Comparison of ENCODE assay signal across 36 mouse cellular contexts in the genomic region with DNA sequence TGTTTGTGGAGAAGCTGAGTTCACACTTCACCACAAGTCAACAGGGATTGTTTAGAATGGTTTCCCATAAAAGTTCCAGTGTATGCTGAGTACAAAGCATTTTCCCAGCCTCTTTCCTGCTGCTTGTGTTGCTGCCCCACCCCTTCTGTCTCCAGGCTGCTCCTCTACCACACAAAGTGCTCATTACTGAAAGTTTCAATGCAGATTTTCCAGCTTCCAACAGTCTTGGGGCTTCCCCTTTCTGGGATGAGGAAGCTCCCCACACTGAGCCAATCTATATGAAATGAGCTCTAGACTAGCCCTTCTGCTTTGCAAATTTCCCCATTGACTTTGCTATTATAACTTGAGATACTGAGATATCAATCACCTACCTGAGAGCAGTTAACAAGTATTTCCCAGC. TPM values are rescaled to one million over a fixed set of nuclear protein-coding genes. Genes with fewer than 3 reads are reported as not detected.
DNase-seq lines count a peak whose midpoint lies in the region; ATAC-seq and TF ChIP-seq lines count a peak whose summit lies in the region.
"Had no signal": no experiment of that assay in that cellular context is flagged by ENCODE, and none has a peak within 500 bp of the region (broad histone marks: within the 10 kb centered on the region; RNA-seq: fewer than 3 reads in every experiment).

No protein-coding gene starts in this region.

- no peak for TF ChIP-seq EP300 in lung, postnatal 0 days (IDR thresholded peaks at IDR 0.05)

- no peak overlapping the region for H3K9ac ChIP-seq in limb, embryonic 14.5 days (ENCODE audit: low read depth, low read length, severe bottlenecking)
- H3K9ac ChIP-seq in forebrain, embryonic 13.5 days: no peak overlapping the region
- H3K9ac ChIP-seq in lung, postnatal 0 days (replicated peaks; ENCODE audit: low read depth): no peak overlapping the region
- H3K9ac ChIP-seq: embryonic facial prominence, embryonic 13.5 days; forebrain, postnatal 0 days; hindbrain, embryonic 12.5 days; hindbrain, embryonic 15.5 days had no signal

- no peak overlapping the region for H3K4me2 ChIP-seq in limb, embryonic 14.5 days (replicated peaks; ENCODE audit: low read depth, low read length, severe bottlenecking)
- no peak overlapping the region for H3K4me2 ChIP-seq in forebrain, embryonic 13.5 days
- no peak overlapping the region for H3K4me2 ChIP-seq in lung, postnatal 0 days (replicated peaks; ENCODE audit: low read depth, low read length)
- H3K4me2 ChIP-seq: embryonic facial prominence, embryonic 13.5 days; heart, embryonic 11.5 days; hindbrain, embryonic 12.5 days; hindbrain, embryonic 15.5 days had no signal

- no peak for TF ChIP-seq CTCF in bone marrow macrophage, adult 2 months (IDR thresholded peaks at IDR 0.05; ENCODE audit: low read depth, low read length)
- TF ChIP-seq CTCF in lung, postnatal 0 days (IDR thresholded peaks at IDR 0.05): no peak

- H3K27me3 ChIP-seq in limb, embryonic 14.5 days (ENCODE audit: control insufficient read depth, insufficient read depth, low read length): no peaks in the 10 kb centered on the region
- H3K27me3 ChIP-seq in limb, embryonic 10.5 days (ENCODE audit: low read depth, poor library complexity, severe bottlenecking): no peaks in the 10 kb centered on the region
- no peaks in the 10 kb centered on the region for H3K27me3 ChIP-seq in forebrain, embryonic 13.5 days
- H3K27me3 ChIP-seq in lung, postnatal 0 days (replicated peaks; ENCODE audit: insufficient read depth, low read length): no peaks in the 10 kb centered on the region
- H3K27me3 ChIP-seq: embryonic facial prominence, embryonic 13.5 days; hindbrain, embryonic 12.5 days; hindbrain, embryonic 15.5 days had no signal

- DNase-seq in limb, embryonic 14.5 days (ENCODE audit: low spot score): no peak
- DNase-seq in limb, embryonic 10.5 days (ENCODE audit: low spot score): no peak
- no peak for DNase-seq in gastrocnemius, postnatal 25 days
- no peak for DNase-seq in lung, postnatal 0 days (ENCODE audit: low spot score)
- DNase-seq: adrenal gland, adult 2 months; adrenal gland, postnatal 14 days; B cell, adult 2 months; cerebellum, adult 11-12 months; cerebellum, adult 8-10 months; cerebellum, postnatal 25 days; embryo, embryonic 11 days; forebrain, postnatal 0 days; gastrocnemius, postnatal 36 days; heart, adult 11 months had no signal

- no peak overlapping the region for H3K27ac ChIP-seq in limb, embryonic 14.5 days (replicated peaks; ENCODE audit: low read depth, low read length)
- no peak overlapping the region for H3K27ac ChIP-seq in limb, embryonic 10.5 days
- peak overlapping the region; percentile 92 for H3K27ac ChIP-seq in bone marrow macrophage, adult 2 months (ENCODE audit: insufficient read depth, low read depth, low read length)
- H3K27ac ChIP-seq in macrophage: peak overlapping the region; percentile 62
- no peak overlapping the region for H3K27ac ChIP-seq in forebrain, embryonic 13.5 days
- H3K27ac ChIP-seq in lung, postnatal 0 days (ENCODE audit: low read length): no peak overlapping the region
- H3K27ac ChIP-seq: embryonic facial prominence, embryonic 10.5 days; embryonic facial prominence, embryonic 13.5 days; forebrain, embryonic 10.5 days; hindbrain, embryonic 12.5 days; hindbrain, embryonic 15.5 days had no signal

- H3K79me2 ChIP-seq in macrophage (ENCODE audit: inconsistent target): no peaks in the 10 kb centered on the region

- ATAC-seq in limb, embryonic 14.5 days (ENCODE audit: low FRiP score, low read depth): 0 out of 2 replicates have a peak, but pooled peaks have one; percentile 6
- peak; percentile 66 for ATAC-seq in monocyte, adult 5-6 weeks (replicated peaks; ENCODE audit: insufficient number of reproducible peaks, low FRiP score, low TSS enrichment, poor library complexity, severe bottlenecking)
- ATAC-seq in forebrain, embryonic 13.5 days: no peak
- no peak for ATAC-seq in lung, postnatal 0 days
- ATAC-seq: forebrain, embryonic 14.5 days; forebrain, postnatal 0 days had no signal

- H3K9me3 ChIP-seq in limb, embryonic 14.5 days (ENCODE audit: control insufficient read depth, low read length): no peaks in the 10 kb centered on the region
- H3K9me3 ChIP-seq in limb, embryonic 10.5 days (replicated peaks): no peaks in the 10 kb centered on the region
- no peaks in the 10 kb centered on the region for H3K9me3 ChIP-seq in forebrain, embryonic 13.5 days (replicated peaks)
- no peaks in the 10 kb centered on the region for H3K9me3 ChIP-seq in lung, postnatal 0 days (ENCODE audit: low read length)
- H3K9me3 ChIP-seq: embryonic facial prominence, embryonic 10.5 days; embryonic facial prominence, embryonic 13.5 days; forebrain, embryonic 10.5 days; hindbrain, embryonic 12.5 days; hindbrain, embryonic 15.5 days had no signal

- H3K36me3 ChIP-seq in limb, embryonic 14.5 days (ENCODE audit: control insufficient read depth, insufficient read depth, low read length): no peaks in the 10 kb centered on the region
- H3K36me3 ChIP-seq in limb, embryonic 10.5 days: no peaks in the 10 kb centered on the region
- no peaks in the 10 kb centered on the region for H3K36me3 ChIP-seq in macrophage (ENCODE audit: inconsistent target)
- H3K36me3 ChIP-seq in forebrain, embryonic 13.5 days (ENCODE audit: poor library complexity, severe bottlenecking): no peaks in the 10 kb centered on the region
- no peaks in the 10 kb centered on the region for H3K36me3 ChIP-seq in lung, postnatal 0 days (ENCODE audit: insufficient read depth, low read length)
- H3K36me3 ChIP-seq: embryonic facial prominence, embryonic 10.5 days; embryonic facial prominence, embryonic 13.5 days; forebrain, embryonic 10.5 days; hindbrain, embryonic 12.5 days; hindbrain, embryonic 15.5 days had no signal

- no peak overlapping the region for H3K4me3 ChIP-seq in limb, embryonic 14.5 days (replicated peaks; ENCODE audit: low read length)
- no peak overlapping the region for H3K4me3 ChIP-seq in limb, embryonic 10.5 days
- no peak overlapping the region for H3K4me3 ChIP-seq in bone marrow macrophage, adult 2 months (ENCODE audit: insufficient read depth, low read length)
- no peak overlapping the region for H3K4me3 ChIP-seq in macrophage (ENCODE audit: inconsistent target)
- H3K4me3 ChIP-seq in forebrain, embryonic 13.5 days: no peak overlapping the region
- no peak overlapping the region for H3K4me3 ChIP-seq in lung, postnatal 0 days (ENCODE audit: low read depth, low read length)
- H3K4me3 ChIP-seq: embryonic facial prominence, embryonic 10.5 days; embryonic facial prominence, embryonic 13.5 days; forebrain, embryonic 10.5 days; hindbrain, embryonic 12.5 days; hindbrain, embryonic 15.5 days had no signal

- no peak for TF ChIP-seq POLR2A in limb, embryonic 14.5 days (IDR thresholded peaks at IDR 0.05; ENCODE audit: borderline replicate concordance, extremely low read depth, insufficient read depth, insufficient read length)
- no peak for TF ChIP-seq POLR2A in bone marrow macrophage, adult 2 months (IDR thresholded peaks at IDR 0.05; ENCODE audit: borderline replicate concordance, low read depth, low read length)

- no peaks in the 10 kb centered on the region for H3K4me1 ChIP-seq in limb, embryonic 14.5 days (ENCODE audit: control insufficient read depth, insufficient read depth, low read length)
- H3K4me1 ChIP-seq in limb, embryonic 10.5 days: no peaks in the 10 kb centered on the region
- H3K4me1 ChIP-seq in bone marrow macrophage, adult 2 months (ENCODE audit: control insufficient read depth, insufficient read depth, low read length): peaks cover 41% of the 10 kb centered on the region
- H3K4me1 ChIP-seq in forebrain, embryonic 13.5 days: no peaks in the 10 kb centered on the region
- H3K4me1 ChIP-seq in lung, postnatal 0 days (ENCODE audit: insufficient read depth, low read depth, low read length): no peaks in the 10 kb centered on the region
- H3K4me1 ChIP-seq: embryonic facial prominence, embryonic 10.5 days; embryonic facial prominence, embryonic 13.5 days; forebrain, embryonic 10.5 days; hindbrain, embryonic 12.5 days; hindbrain, embryonic 15.5 days had no signal

RNA-seq across cellular contexts. Expression of gene Rnase2b, which starts 4.0 kb away (rescaled TPM):
- polyA plus RNA-seq in limb, embryonic 14.5 days (2012; rRNA removed): not detected in 2 replicates
- polyA plus RNA-seq in limb, embryonic 14.5 days (2014; fragmentation: Nextera tagmentation; extraction: Ambion mirVana): not detected in 2 replicates
- not detected in 2 replicates for polyA plus RNA-seq in limb, embryonic 10.5 days (2016; fragmentation: Nextera tagmentation; extraction: Ambion mirVana)
- not detected in 2 replicates for polyA plus RNA-seq in bone marrow macrophage, adult 2 months (2012; ENCODE audit: insufficient read depth, insufficient read length, missing spikeins)
- not detected for total RNA-seq in macrophage (2018; cell fraction: chromatin; rRNA removed)
- total RNA-seq in macrophage (2018; cell fraction: cytosol; rRNA removed): not detected
- total RNA-seq in macrophage (2018; cell fraction: nucleus; rRNA removed): not detected
- polyA plus RNA-seq in macrophage (2018): not detected in 3 replicates
- not detected in 3 replicates for total RNA-seq in monocyte, adult 5-6 weeks (2017)
- polyA plus RNA-seq in forebrain, embryonic 13.5 days (2015; fragmentation: Nextera tagmentation; extraction: Ambion mirVana): not detected in 2 replicates
- not detected for total RNA-seq in gastrocnemius, postnatal 25 days (2021)
- polyA plus RNA-seq in lung, postnatal 0 days (2015; fragmentation: Nextera tagmentation; extraction: Ambion mirVana): 0.16 TPM in 1 of 2 replicates, not detected in the other
- total RNA-seq: adrenal gland, adult 2 months; adrenal gland, postnatal 14 days; adrenal gland, postnatal 4 days; forebrain, postnatal 0 days; gastrocnemius, adult 8-10 months; gastrocnemius, postnatal 36 days; heart, adult 8-10 months; heart, postnatal 25 days; hematopoietic stem cell, adult 5-6 weeks; MEL had no signal
- polyA plus RNA-seq: adrenal gland, adult 2 months; brain, embryonic 14.5 days; cortical plate, adult 2 months; embryonic facial prominence, embryonic 10.5 days; embryonic facial prominence, embryonic 13.5 days; forebrain, embryonic 10.5 days; forebrain, embryonic 14.5 days; forebrain, postnatal 0 days; heart, embryonic 11.5 days; heart, embryonic 14.5 days; heart, postnatal 0 days; hindbrain, embryonic 12.5 days; hindbrain, embryonic 15.5 days; intestine, embryonic 14.5 days had no signal

RNA-seq across cellular contexts. Expression of gene Rnase1, which starts 19.5 kb away (rescaled TPM):
- 0.47 and 0.61 TPM in 2 replicates for polyA plus RNA-seq in limb, embryonic 14.5 days (2012; rRNA removed)
- polyA plus RNA-seq in limb, embryonic 14.5 days (2014; fragmentation: Nextera tagmentation; extraction: Ambion mirVana): 0.39 and 0.61 TPM in 2 replicates
- polyA plus RNA-seq in limb, embryonic 10.5 days (2016; fragmentation: Nextera tagmentation; extraction: Ambion mirVana): 0.15 TPM in 1 of 2 replicates, not detected in the other
- polyA plus RNA-seq in bone marrow macrophage, adult 2 months (2012; ENCODE audit: insufficient read depth, insufficient read length, missing spikeins): not detected in 2 replicates
- not detected for total RNA-seq in macrophage (2018; cell fraction: chromatin; rRNA removed)
- not detected for total RNA-seq in macrophage (2018; cell fraction: cytosol; rRNA removed)
- not detected for total RNA-seq in macrophage (2018; cell fraction: nucleus; rRNA removed)
- polyA plus RNA-seq in macrophage (2018): not detected in 3 replicates
- not detected in 3 replicates for total RNA-seq in monocyte, adult 5-6 weeks (2017)
- 0.24 TPM in 1 of 2 replicates, not detected in the other for polyA plus RNA-seq in forebrain, embryonic 13.5 days (2015; fragmentation: Nextera tagmentation; extraction: Ambion mirVana)
- total RNA-seq in gastrocnemius, postnatal 25 days (2021): not detected
- 0.70 and 0.74 TPM in 2 replicates for polyA plus RNA-seq in lung, postnatal 0 days (2015; fragmentation: Nextera tagmentation; extraction: Ambion mirVana)
- total RNA-seq: adrenal gland, postnatal 14 days; forebrain, postnatal 0 days; gastrocnemius, adult 8-10 months; gastrocnemius, postnatal 36 days; hematopoietic stem cell, adult 5-6 weeks; MEL had no signal
- polyA plus RNA-seq: adrenal gland, adult 2 months; embryonic facial prominence, embryonic 10.5 days; embryonic facial prominence, embryonic 13.5 days; forebrain, embryonic 10.5 days; heart, embryonic 11.5 days; hindbrain, embryonic 12.5 days had no signal

RNA-seq across cellular contexts. Expression of gene Ang2, which starts 32.9 kb away (rescaled TPM):
- not detected in 2 replicates for polyA plus RNA-seq in limb, embryonic 14.5 days (2012; rRNA removed)
- polyA plus RNA-seq in limb, embryonic 14.5 days (2014; fragmentation: Nextera tagmentation; extraction: Ambion mirVana): not detected in 2 replicates
- polyA plus RNA-seq in limb, embryonic 10.5 days (2016; fragmentation: Nextera tagmentation; extraction: Ambion mirVana): not detected in 2 replicates
- polyA plus RNA-seq in bone marrow macrophage, adult 2 months (2012; ENCODE audit: insufficient read depth, insufficient read length, missing spikeins): not detected in 2 replicates
- total RNA-seq in macrophage (2018; cell fraction: chromatin; rRNA removed): not detected
- total RNA-seq in macrophage (2018; cell fraction: cytosol; rRNA removed): not detected
- not detected for total RNA-seq in macrophage (2018; cell fraction: nucleus; rRNA removed)
- not detected in 3 replicates for polyA plus RNA-seq in macrophage (2018)
- total RNA-seq in monocyte, adult 5-6 weeks (2017): not detected in 3 replicates
- polyA plus RNA-seq in forebrain, embryonic 13.5 days (2015; fragmentation: Nextera tagmentation; extraction: Ambion mirVana): not detected in 2 replicates
- not detected for total RNA-seq in gastrocnemius, postnatal 25 days (2021)
- polyA plus RNA-seq in lung, postnatal 0 days (2015; fragmentation: Nextera tagmentation; extraction: Ambion mirVana): not detected in 2 replicates
- total RNA-seq: adrenal gland, adult 2 months; adrenal gland, postnatal 14 days; adrenal gland, postnatal 4 days; forebrain, postnatal 0 days; gastrocnemius, adult 8-10 months; gastrocnemius, postnatal 36 days; heart, adult 8-10 months; heart, postnatal 25 days; hematopoietic stem cell, adult 5-6 weeks; MEL had no signal
- polyA plus RNA-seq: adrenal gland, adult 2 months; brain, embryonic 14.5 days; cortical plate, adult 2 months; embryonic facial prominence, embryonic 10.5 days; embryonic facial prominence, embryonic 13.5 days; forebrain, embryonic 10.5 days; forebrain, embryonic 14.5 days; forebrain, postnatal 0 days; heart, embryonic 11.5 days; heart, embryonic 14.5 days; heart, postnatal 0 days; hindbrain, embryonic 12.5 days; hindbrain, embryonic 15.5 days; intestine, embryonic 14.5 days had no signal

RNA-seq across cellular contexts. Expression of gene Ear14, which starts 37.1 kb away (rescaled TPM):
- polyA plus RNA-seq in limb, embryonic 14.5 days (2012; rRNA removed): not detected in 2 replicates
- polyA plus RNA-seq in limb, embryonic 14.5 days (2014; fragmentation: Nextera tagmentation; extraction: Ambion mirVana): not detected in 2 replicates
- polyA plus RNA-seq in limb, embryonic 10.5 days (2016; fragmentation: Nextera tagmentation; extraction: Ambion mirVana): not detected in 2 replicates
- not detected in 2 replicates for polyA plus RNA-seq in bone marrow macrophage, adult 2 months (2012; ENCODE audit: insufficient read depth, insufficient read length, missing spikeins)
- not detected for total RNA-seq in macrophage (2018; cell fraction: chromatin; rRNA removed)
- not detected for total RNA-seq in macrophage (2018; cell fraction: cytosol; rRNA removed)
- not detected for total RNA-seq in macrophage (2018; cell fraction: nucleus; rRNA removed)
- polyA plus RNA-seq in macrophage (2018): not detected in 3 replicates
- not detected in 3 replicates for total RNA-seq in monocyte, adult 5-6 weeks (2017)
- not detected in 2 replicates for polyA plus RNA-seq in forebrain, embryonic 13.5 days (2015; fragmentation: Nextera tagmentation; extraction: Ambion mirVana)
- not detected for total RNA-seq in gastrocnemius, postnatal 25 days (2021)
- polyA plus RNA-seq in lung, postnatal 0 days (2015; fragmentation: Nextera tagmentation; extraction: Ambion mirVana): not detected in 2 replicates
- total RNA-seq: adrenal gland, adult 2 months; adrenal gland, postnatal 14 days; adrenal gland, postnatal 4 days; forebrain, postnatal 0 days; gastrocnemius, adult 8-10 months; gastrocnemius, postnatal 36 days; heart, adult 8-10 months; heart, postnatal 25 days; hematopoietic stem cell, adult 5-6 weeks; MEL had no signal
- polyA plus RNA-seq: adrenal gland, adult 2 months; brain, embryonic 14.5 days; cortical plate, adult 2 months; embryonic facial prominence, embryonic 10.5 days; embryonic facial prominence, embryonic 13.5 days; forebrain, embryonic 10.5 days; forebrain, embryonic 14.5 days; forebrain, postnatal 0 days; heart, embryonic 11.5 days; heart, embryonic 14.5 days; heart, postnatal 0 days; hindbrain, embryonic 12.5 days; hindbrain, embryonic 15.5 days; intestine, embryonic 14.5 days had no signal

RNA-seq across cellular contexts. Expression of gene Rnase6, which starts 42.4 kb away (rescaled TPM):
- 1.1 and 1.3 TPM in 2 replicates for polyA plus RNA-seq in limb, embryonic 14.5 days (2012; rRNA removed)
- polyA plus RNA-seq in limb, embryonic 14.5 days (2014; fragmentation: Nextera tagmentation; extraction: Ambion mirVana): 0.77 and 2.3 TPM in 2 replicates
- polyA plus RNA-seq in limb, embryonic 10.5 days (2016; fragmentation: Nextera tagmentation; extraction: Ambion mirVana): 0.14 TPM in 1 of 2 replicates, not detected in the other
- 25.6 and 26.6 TPM in 2 replicates for polyA plus RNA-seq in bone marrow macrophage, adult 2 months (2012; ENCODE audit: insufficient read depth, insufficient read length, missing spikeins)
- 1 to 10 TPM in 9 of 26 experiments, under 1 TPM in 8, not detected in 9; 0.25 to 4.6 (median 1.0) TPM for total RNA-seq in macrophage (2018; cell fraction: chromatin; rRNA removed)
- total RNA-seq in macrophage (2018; cell fraction: cytosol; rRNA removed): 10 to 100 TPM in 18 of 26 experiments, 1 to 10 TPM in 8; 5.1 to 18.7 (median 13.1) TPM
- total RNA-seq in macrophage (2018; cell fraction: nucleus; rRNA removed): 10 to 100 TPM in 7 of 26 experiments, 1 to 10 TPM in 18, under 1 TPM in 1; 0.89 to 20.6 (median 6.0) TPM
- 3.8 to 24.3 TPM (median 17.6 TPM) in 3 replicates for polyA plus RNA-seq in macrophage (2018)
- total RNA-seq in monocyte, adult 5-6 weeks (2017): 198 to 426 TPM (median 345 TPM) in 3 replicates
- 0.38 TPM in 1 of 2 replicates, not detected in the other for polyA plus RNA-seq in forebrain, embryonic 13.5 days (2015; fragmentation: Nextera tagmentation; extraction: Ambion mirVana)
- not detected for total RNA-seq in gastrocnemius, postnatal 25 days (2021)
- polyA plus RNA-seq in lung, postnatal 0 days (2015; fragmentation: Nextera tagmentation; extraction: Ambion mirVana): 2.9 and 3.2 TPM in 2 replicates
- total RNA-seq: gastrocnemius, adult 8-10 months had no signal
- polyA plus RNA-seq: embryonic facial prominence, embryonic 10.5 days; heart, embryonic 11.5 days had no signal

Comparison
In these comparisons a context has a peak if more than half of its experiments do, and no peak if none do; other contexts are left out.
1. ATAC-seq: peak in limb, embryonic 14.5 days (single experiment) and monocyte, adult 5-6 weeks (single experiment); none in forebrain, embryonic 13.5 days (single experiment) and lung, postnatal 0 days (single experiment).
2. H3K27ac ChIP-seq: peak in bone marrow macrophage, adult 2 months (single experiment) and macrophage (single experiment); none in limb, embryonic 14.5 days (single experiment), limb, embryonic 10.5 days (single experiment), forebrain, embryonic 13.5 days (single experiment) and lung, postnatal 0 days (single experiment).